Mouse (Mus musculus): Measurements from ENCODE around the gene Drd4. TPM values are rescaled to one million over a fixed set of nuclear protein-coding genes. Genes with fewer than 3 reads are reported as not detected.

The Drd4 gene
- polyA plus RNA-seq, 1 experiment, result not detected

DNA sequence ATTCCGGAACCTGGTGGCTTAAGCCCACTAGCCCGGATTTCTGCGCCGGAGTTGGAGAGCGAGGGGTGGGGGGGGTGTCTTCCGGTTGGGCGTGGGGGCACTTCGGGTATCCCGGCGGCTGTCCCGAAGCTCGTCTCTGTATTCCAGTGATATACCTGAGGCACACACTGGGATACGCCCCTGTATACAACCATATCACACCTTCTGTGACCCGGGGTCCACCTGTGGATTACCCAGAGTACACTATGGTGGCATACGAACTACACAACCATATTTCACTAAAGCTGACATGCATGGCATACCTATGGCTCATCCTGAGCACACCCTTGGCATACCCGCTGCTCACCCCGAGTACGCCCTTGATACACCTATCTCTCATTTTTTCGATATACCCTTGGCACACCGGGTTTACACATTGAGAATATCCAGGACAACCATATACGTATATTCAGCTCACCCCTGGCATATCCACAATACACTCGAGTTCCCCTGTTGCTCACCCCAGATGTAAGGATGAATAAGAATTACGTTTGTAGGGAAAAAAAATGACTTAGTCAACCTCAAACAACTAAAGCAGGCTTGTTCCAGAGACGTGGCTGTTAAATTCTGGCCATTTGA lies 36.7 kb downstream of the Drd4 start:
- H3K4me1 ChIP-seq (ENCODE audit: control insufficient read depth, insufficient read depth, low read length), result peaks cover 11% of the 10 kb centered on the region; the same call in 1 of the 2 replicates
- TF ChIP-seq POLR2A (IDR thresholded peaks at IDR 0.05; ENCODE audit: low read depth, low read length) (no peak), CTCF (IDR thresholded peaks at IDR 0.05; ENCODE audit: borderline replicate concordance, insufficient read depth, low read length) (no peak)
- H3K4me3 ChIP-seq (ENCODE audit: insufficient read depth, low read length), result peak overlapping the region; percentile 57
- H3K27ac ChIP-seq (ENCODE audit: insufficient read depth, low read length), result peak overlapping the region; percentile 66

DNA sequence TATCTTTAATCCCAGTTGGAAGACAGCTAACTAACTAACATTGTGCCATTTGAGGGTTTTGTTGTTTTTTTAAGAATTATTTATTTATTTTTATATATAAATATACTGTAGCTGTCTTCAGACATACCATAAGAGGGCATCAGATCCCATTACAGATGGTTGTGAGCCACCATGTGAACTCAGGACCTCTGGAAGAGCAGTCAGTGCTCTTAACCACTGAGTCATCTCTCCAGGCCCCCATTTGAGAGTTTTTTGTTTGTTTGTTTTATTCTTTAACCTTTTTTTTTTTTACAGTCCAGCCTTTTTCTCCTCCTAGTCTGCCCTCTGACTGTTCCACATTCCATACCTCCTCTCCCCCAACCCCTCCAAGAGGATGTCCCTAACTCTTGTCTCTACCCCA lies 38.9 kb downstream of the Drd4 start:
- H3K4me1 ChIP-seq (ENCODE audit: control insufficient read depth, insufficient read depth, low read length), result peaks cover 8% of the 10 kb centered on the region; the same call in 1 of the 2 replicates
- TF ChIP-seq CTCF (IDR thresholded peaks at IDR 0.05; ENCODE audit: borderline replicate concordance, insufficient read depth, low read length) (no peak), POLR2A (IDR thresholded peaks at IDR 0.05; ENCODE audit: low read depth, low read length) (no peak)
- H3K4me3 ChIP-seq (ENCODE audit: insufficient read depth, low read length), result no peak overlapping the region
- no peak overlapping the region for H3K27ac ChIP-seq (ENCODE audit: insufficient read depth, low read length)

DNA sequence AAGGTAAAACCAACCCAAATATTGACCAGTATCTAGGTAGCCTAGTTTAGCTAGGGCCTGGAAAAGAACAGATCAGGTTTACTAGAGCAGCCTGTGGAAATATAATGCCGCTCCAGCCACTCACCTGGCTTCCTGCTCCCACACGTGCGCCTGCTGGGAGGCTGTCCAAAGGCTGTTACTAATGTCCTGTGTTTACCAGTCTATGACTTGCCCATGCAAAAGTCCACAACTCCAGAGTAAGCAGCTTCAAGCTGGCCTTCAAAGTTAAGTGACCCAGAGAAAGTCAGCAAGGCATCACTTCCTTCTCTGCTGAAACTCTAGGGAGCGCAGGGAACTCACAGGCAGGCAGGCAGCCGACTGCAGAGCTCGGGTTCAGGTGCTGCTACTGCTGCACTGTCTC lies 40.2 kb downstream of the Drd4 start:
- no peak for TF ChIP-seq CTCF (IDR thresholded peaks at IDR 0.05; ENCODE audit: borderline replicate concordance, insufficient read depth, low read length)
- TF ChIP-seq POLR2A (IDR thresholded peaks at IDR 0.05; ENCODE audit: low read depth, low read length), result no peak
- Histone ChIP-seq H3K4me1 (ENCODE audit: control insufficient read depth, insufficient read depth, low read length) (no peaks in the 10 kb centered on the region), H3K27ac (ENCODE audit: insufficient read depth, low read length) (no peak overlapping the region), H3K4me3 (ENCODE audit: insufficient read depth, low read length) (no peak overlapping the region)

DNA sequence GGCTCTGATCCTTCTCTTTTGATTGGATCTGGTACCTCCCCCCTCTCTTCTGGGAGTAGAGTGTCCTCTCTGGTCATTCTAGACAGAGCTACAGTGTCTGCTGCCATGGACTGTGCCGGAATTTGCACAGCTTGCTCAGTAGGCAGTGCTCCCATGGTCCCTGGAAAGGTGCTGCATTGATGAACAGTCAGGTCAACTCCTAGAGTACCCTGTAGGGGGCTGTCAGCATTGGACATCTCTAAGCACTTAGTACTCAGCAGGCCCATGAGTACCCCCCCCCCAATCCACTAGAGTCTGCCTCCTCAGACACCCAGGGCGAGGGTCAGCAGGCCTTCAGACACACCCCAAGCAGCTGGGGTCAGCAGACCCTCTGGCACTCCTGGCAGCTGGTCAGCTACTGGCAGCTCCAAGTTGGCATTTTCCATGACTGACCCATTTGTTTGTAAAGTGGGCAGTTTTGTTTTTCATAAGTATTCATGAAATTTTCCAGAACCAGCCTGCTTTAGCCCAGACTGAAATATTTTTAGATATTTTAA lies 43.3 kb downstream of the Drd4 start:
- Histone ChIP-seq H3K4me3 (ENCODE audit: insufficient read depth, low read length) (no peak overlapping the region), H3K4me1 (ENCODE audit: control insufficient read depth, insufficient read depth, low read length) (peaks cover 8% of the 10 kb centered on the region; the same call in 1 of the 2 replicates), H3K27ac (ENCODE audit: insufficient read depth, low read length) (no peak overlapping the region)
- TF ChIP-seq CTCF (IDR thresholded peaks at IDR 0.05; ENCODE audit: borderline replicate concordance, insufficient read depth, low read length) (no peak), POLR2A (IDR thresholded peaks at IDR 0.05; ENCODE audit: low read depth, low read length) (no peak)

GRCm38 (mm10) chr7:141335682-141336081 lies 43.9 kb downstream of the Drd4 start:
- H3K27ac ChIP-seq (ENCODE audit: insufficient read depth, low read length), result no peak overlapping the region
- peaks cover 9% of the 10 kb centered on the region; the same call in 1 of the 2 replicates for H3K4me1 ChIP-seq (ENCODE audit: control insufficient read depth, insufficient read depth, low read length)
- no peak overlapping the region for H3K4me3 ChIP-seq (ENCODE audit: insufficient read depth, low read length)
- TF ChIP-seq POLR2A (IDR thresholded peaks at IDR 0.05; ENCODE audit: low read depth, low read length) (no peak), CTCF (IDR thresholded peaks at IDR 0.05; ENCODE audit: borderline replicate concordance, insufficient read depth, low read length) (no peak)

DNA sequence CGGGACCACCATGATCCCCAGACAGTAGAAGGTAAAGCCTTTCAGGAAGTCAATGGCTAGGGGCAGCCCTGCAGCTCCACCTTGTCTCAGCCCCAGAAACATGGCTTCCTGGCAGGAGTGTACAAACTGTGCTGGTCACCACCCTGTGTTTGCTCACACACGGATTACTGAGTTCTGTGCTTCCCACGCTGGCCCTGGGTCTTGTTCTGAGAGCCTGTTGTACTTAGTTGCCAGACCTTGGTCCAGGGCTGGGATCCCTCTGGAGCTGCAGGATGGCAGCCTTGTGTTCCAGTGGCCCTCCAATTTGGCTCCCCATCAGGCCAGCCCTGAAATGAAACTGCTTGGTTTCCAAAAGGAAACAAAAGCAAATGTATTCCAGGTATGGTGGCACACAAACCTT lies 44.5 kb downstream of the Drd4 start:
- Histone ChIP-seq H3K4me3 (ENCODE audit: insufficient read depth, low read length) (no peak overlapping the region), H3K27ac (ENCODE audit: insufficient read depth, low read length) (no peak overlapping the region), H3K4me1 (ENCODE audit: control insufficient read depth, insufficient read depth, low read length) (peaks cover 9% of the 10 kb centered on the region; the same call in 1 of the 2 replicates)
- no peak for TF ChIP-seq CTCF (IDR thresholded peaks at IDR 0.05; ENCODE audit: borderline replicate concordance, insufficient read depth, low read length)
- no peak for TF ChIP-seq POLR2A (IDR thresholded peaks at IDR 0.05; ENCODE audit: low read depth, low read length)

GRCm38 (mm10) chr7:141337716-141338416 lies 46.1 kb downstream of the Drd4 start:
- H3K4me1 ChIP-seq (ENCODE audit: control insufficient read depth, insufficient read depth, low read length), result peaks cover 9% of the 10 kb centered on the region; the same call in 1 of the 2 replicates
- no peak overlapping the region for H3K4me3 ChIP-seq (ENCODE audit: insufficient read depth, low read length)
- no peak for TF ChIP-seq CTCF (IDR thresholded peaks at IDR 0.05; ENCODE audit: borderline replicate concordance, insufficient read depth, low read length)
- TF ChIP-seq POLR2A (IDR thresholded peaks at IDR 0.05; ENCODE audit: low read depth, low read length), result no peak
- no peak overlapping the region for H3K27ac ChIP-seq (ENCODE audit: insufficient read depth, low read length)

GRCm38 (mm10) chr7:141338576-141339131 lies 46.8 kb downstream of the Drd4 start, which contains the start of gene Eps8l2:
Eps8l2 (plus strand) TSS chr7:141338880.
- no peak within 1 kb of the TSS for H3K27ac ChIP-seq (ENCODE audit: insufficient read depth, low read length)
- peaks cover 9% of the 10 kb centered on the region; the same call in 1 of the 2 replicates for H3K4me1 ChIP-seq (ENCODE audit: control insufficient read depth, insufficient read depth, low read length)
- H3K4me3 ChIP-seq (ENCODE audit: insufficient read depth, low read length), result peak within 1 kb of the TSS; percentile 28
- no peak for TF ChIP-seq CTCF (IDR thresholded peaks at IDR 0.05; ENCODE audit: borderline replicate concordance, insufficient read depth, low read length)
- TF ChIP-seq POLR2A (IDR thresholded peaks at IDR 0.05; ENCODE audit: low read depth, low read length), result peak; percentile 21; the same call in 1 of the 2 replicates

- Histone ChIP-seq H3K27ac (ENCODE audit: insufficient read depth, low read length) (no peak overlapping the region), H3K4me1 (ENCODE audit: control insufficient read depth, insufficient read depth, low read length) (peaks cover 9% of the 10 kb centered on the region; the same call in 1 of the 2 replicates), H3K4me3 (ENCODE audit: insufficient read depth, low read length) (peak overlapping the region; percentile 28)
- TF ChIP-seq CTCF (IDR thresholded peaks at IDR 0.05; ENCODE audit: borderline replicate concordance, insufficient read depth, low read length) (no peak), POLR2A (IDR thresholded peaks at IDR 0.05; ENCODE audit: low read depth, low read length) (no peak)
These were observed 47.6 kb downstream of the Drd4 start for GRCm38 (mm10) chr7:141339215-141339920.
